Mouse (Mus musculus) hindbrain, embryonic 13.5 days (tissue): ENCODE measurements around the gene Trim9. TPM values are rescaled to one million over a fixed set of nuclear protein-coding genes. Genes with fewer than 3 reads are reported as not detected.

Experiments
- ATAC-seq: fragments of 200-750 bp; cut with Nextera tagmentation; 2 replicates; pipeline ENCODE4 v1.8.0; 2017; ENCODE audit warnings: moderate TSS enrichment; ENCODE audit not compliant: low FRiP score
- H3K27ac ChIP-seq: fragments of 300-500 bp; sonication (generic); 2 replicates; pipeline ENCODE4 v1.5.1; 2015; ENCODE audit warnings: inconsistent platforms, mild to moderate bottlenecking, moderate library complexity
- H3K27me3 ChIP-seq: fragments of 300-500 bp; sonication (generic); 2 replicates; pipeline ENCODE4 v1.6.1; 2015; ENCODE audit warnings: mild to moderate bottlenecking, inconsistent platforms
- H3K36me3 ChIP-seq: fragments of 300-500 bp; sonication (generic); 2 replicates; pipeline ENCODE4 v1.6.1; 2015; ENCODE audit warnings: mild to moderate bottlenecking, inconsistent platforms
- H3K4me1 ChIP-seq: fragments of 300-500 bp; sonication (generic); replicated peaks from 2 replicates; pipeline ENCODE4 v1.6.1; 2015; ENCODE audit warnings: inconsistent platforms
- H3K4me2 ChIP-seq: fragments of 300-500 bp; sonication (generic); 2 replicates; pipeline ENCODE4 v1.6.1; 2015; ENCODE audit warnings: inconsistent platforms, mild to moderate bottlenecking, moderate library complexity
- H3K4me3 ChIP-seq: fragments of 300-500 bp; sonication (generic); 2 replicates; pipeline ENCODE4 v1.5.1; 2015; ENCODE audit warnings: mild to moderate bottlenecking, inconsistent platforms
- H3K9ac ChIP-seq: fragments of 300-500 bp; sonication (generic); 2 replicates; pipeline ENCODE4 v1.6.1; 2015; ENCODE audit warnings: mild to moderate bottlenecking, inconsistent platforms
- H3K9me3 ChIP-seq: fragments of 300-500 bp; sonication (generic); 2 replicates; pipeline ENCODE4 v1.6.1; 2016; ENCODE audit warnings: inconsistent platforms
- WGBS: fragments of 180-500 bp; shearing (Covaris S2); methylation state at CpG from one replicate; pipeline ENCODE4 v1.1.7; 2015; 5-methylcytosine and 5-hydroxymethylcytosine counted together
- polyA plus RNA-seq: library from polyadenylated mRNA; unstranded; fragments of >200 nt; fragmentation: Nextera tagmentation; extraction: Ambion mirVana; gene quantifications from 2 replicates; pipeline ENCODE4 v1.2.1, GENCODE M21; 2015

Trim9 gene
- polyA plus RNA-seq, 1 experiment from 2014 or later, result 57.7 TPM

DNA sequence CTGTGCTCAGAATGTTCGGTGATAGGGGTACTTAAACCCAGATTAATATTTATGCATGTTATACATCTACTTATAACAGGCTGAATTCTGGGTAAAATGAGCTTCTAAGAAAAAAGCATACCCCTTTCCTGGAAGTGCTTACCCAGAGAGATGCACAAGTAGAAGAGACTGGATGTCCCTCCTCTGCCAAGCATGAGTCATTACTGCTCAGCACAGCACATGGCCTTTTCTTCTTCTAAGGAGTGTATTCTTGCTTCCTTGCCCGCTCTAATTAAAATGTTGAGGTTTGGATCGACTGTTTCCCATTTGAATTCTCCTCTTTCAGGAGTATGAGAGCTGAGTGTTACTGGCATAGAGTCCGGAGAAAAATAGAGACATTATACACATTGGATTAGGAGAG lies 3.1 kb upstream of the Trim9 start:
- H3K9ac ChIP-seq, result no peak overlapping the region

DNA sequence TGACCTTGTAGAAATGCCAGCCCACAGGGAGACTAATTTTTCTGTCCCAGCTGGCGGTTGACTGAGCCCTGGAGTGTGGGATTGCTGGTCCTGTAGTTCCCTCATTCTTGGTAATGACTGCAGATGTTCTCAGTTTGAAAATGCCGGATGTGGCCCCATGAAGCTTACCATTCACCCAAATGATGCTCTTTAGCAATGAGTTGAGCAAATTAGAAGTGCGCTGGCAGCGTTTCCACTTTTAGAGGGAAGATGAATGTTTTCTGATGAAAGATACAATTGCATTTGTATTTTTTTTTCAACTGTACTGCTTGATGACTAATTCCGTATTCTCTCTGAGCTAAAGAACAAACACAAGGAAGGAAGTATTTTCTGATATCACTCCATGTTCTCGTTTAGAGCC lies 2.4 kb upstream of the Trim9 start:
- Histone ChIP-seq H3K9me3 (no peaks in the 10 kb centered on the region), H3K4me3 (no peak overlapping the region), H3K27ac (no peak overlapping the region), H3K27me3 (no peaks in the 10 kb centered on the region), H3K36me3 (no peaks in the 10 kb centered on the region), H3K9ac (no peak overlapping the region), H3K4me1 (peaks cover 24% of the 10 kb centered on the region), H3K4me2 (no peak overlapping the region)
- 83% methylated on average over 6 of the region's 6 CpGs for WGBS
- ATAC-seq, result no peak

More for the DNA sequence above, 3.1 kb upstream of the Trim9 start:
- Histone ChIP-seq H3K27me3 (0 out of 2 replicates have a peak, but pooled peaks cover under 1% of the 10 kb centered on the region), H3K9me3 (no peaks in the 10 kb centered on the region), H3K4me2 (no peak overlapping the region), H3K27ac (no peak overlapping the region), H3K4me3 (no peak overlapping the region), H3K36me3 (no peaks in the 10 kb centered on the region), H3K4me1 (peaks cover 17% of the 10 kb centered on the region)
- 85% methylated on average over 4 of the region's 4 CpGs for WGBS
- ATAC-seq, result no peak

DNA sequence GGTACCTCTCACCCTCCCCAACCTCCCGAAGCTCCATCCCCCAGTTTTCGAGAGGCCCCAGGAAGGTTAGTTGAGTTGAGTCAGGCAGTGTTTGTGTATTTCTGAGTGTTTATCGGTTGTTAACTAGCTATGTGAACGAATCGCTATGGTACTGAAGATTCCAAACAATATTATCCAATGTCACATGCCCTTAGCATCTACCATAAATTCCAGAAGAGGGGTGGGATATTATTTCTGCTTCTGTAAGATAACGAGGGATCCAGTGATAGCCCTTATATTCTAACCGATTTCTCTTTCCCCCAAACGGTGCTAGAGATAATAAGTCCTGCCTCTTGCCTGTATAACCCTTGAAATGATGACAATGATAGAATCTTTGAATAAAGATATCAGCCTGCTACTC lies 612 bp upstream of the Trim9 start:
- WGBS, result 7% methylated on average over 8 of the region's 8 CpGs
- peak overlapping the region; percentile 96 for H3K27ac ChIP-seq
- H3K4me1 ChIP-seq, result peaks cover 37% of the 10 kb centered on the region
- H3K4me3 ChIP-seq, result peak overlapping the region; percentile 62
- H3K27me3 ChIP-seq, result no peaks in the 10 kb centered on the region
- H3K4me2 ChIP-seq, result peak overlapping the region; percentile 86
- H3K36me3 ChIP-seq, result no peaks in the 10 kb centered on the region
- H3K9ac ChIP-seq, result peak overlapping the region; percentile 94
- no peak for ATAC-seq
- no peaks in the 10 kb centered on the region for H3K9me3 ChIP-seq

DNA sequence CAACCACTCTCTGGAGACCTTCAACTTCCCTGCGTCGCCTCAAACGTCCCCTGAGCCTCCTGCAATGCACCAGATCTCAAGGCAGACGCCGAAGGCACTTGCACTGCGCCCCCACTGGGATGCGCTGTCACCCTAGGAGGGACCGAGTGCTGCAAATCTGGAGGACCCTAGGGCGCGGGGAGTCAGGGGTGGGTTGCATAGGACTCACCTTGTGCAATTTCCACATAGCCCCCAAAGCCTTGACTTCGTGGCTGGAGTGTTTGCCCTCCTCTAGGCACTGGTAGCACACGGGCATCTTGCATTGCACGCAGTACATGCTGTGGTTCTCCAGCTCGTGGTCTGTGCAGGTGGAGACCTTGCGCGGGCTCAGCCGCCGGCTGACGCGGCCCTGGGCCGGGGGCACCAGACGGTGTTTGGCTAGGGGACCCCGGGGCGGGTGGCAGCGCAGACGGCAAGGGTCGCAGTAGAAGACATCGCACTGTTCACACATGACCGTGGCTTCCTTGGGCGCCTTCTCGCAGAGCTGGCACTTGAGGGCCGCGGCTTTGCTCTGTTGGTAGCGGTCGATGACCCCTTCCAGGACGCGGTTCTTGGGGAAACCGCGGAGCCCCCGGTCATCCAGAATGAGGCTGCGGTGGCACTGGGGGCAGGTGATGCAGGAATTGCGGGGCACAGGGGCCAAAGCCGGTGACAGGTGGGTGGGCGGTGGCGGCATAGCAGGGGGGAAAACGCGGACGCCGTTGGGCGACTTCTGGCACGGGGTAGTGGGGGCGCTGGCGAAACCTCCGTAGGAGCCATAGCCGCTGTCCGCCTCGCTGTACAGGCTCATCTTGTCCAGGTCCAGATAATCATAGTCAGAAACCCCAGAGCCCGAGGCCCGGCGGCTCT lies 1.0 kb downstream of the Trim9 start:
- ATAC-seq, result peak; percentile 60

DNA sequence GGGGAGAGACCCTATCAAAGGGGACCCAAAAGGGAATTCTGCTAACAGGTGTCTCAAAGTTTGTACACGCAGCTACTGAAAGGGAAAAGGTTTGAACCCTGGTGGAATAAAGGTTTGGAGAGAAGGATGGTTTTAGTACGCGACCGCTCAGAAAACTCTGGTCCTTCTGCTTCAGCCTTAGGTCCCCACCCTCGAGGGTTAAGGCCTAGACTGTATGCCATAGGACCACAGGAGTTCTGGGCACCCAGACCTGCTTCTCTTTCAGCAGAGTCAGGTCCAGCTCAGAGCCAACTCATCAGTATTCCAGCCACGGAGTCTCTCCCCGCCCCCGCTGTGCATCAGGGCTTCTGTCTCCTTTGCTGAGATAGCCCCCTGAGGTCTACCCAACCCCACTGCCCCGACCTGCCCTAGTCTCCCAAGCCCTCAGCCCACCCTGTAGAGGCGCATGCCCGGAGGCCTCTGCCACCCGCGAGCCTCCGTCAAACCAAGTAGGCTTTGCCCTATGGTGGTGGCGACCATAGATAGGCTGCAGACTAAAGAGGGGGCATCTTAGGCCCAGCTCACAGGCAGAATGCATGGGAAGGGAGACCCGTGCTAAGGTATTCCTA lies 1.8 kb downstream of the Trim9 start:
- peak overlapping the region; percentile 62 for H3K4me3 ChIP-seq
- no peaks in the 10 kb centered on the region for H3K36me3 ChIP-seq
- no peaks in the 10 kb centered on the region for H3K27me3 ChIP-seq
- peak overlapping the region; percentile 96 for H3K27ac ChIP-seq
- 23% methylated on average over 16 of the region's 16 CpGs for WGBS
- ATAC-seq, result peak; percentile 16
- peaks cover 52% of the 10 kb centered on the region for H3K4me1 ChIP-seq
- no peaks in the 10 kb centered on the region for H3K9me3 ChIP-seq
- H3K4me2 ChIP-seq, result peak overlapping the region; percentile 86
- H3K9ac ChIP-seq, result peak overlapping the region; percentile 94

More for the DNA sequence above, 1.0 kb downstream of the Trim9 start:
- Histone ChIP-seq H3K27me3 (no peaks in the 10 kb centered on the region), H3K9ac (peak overlapping the region; percentile 94), H3K4me2 (peak overlapping the region; percentile 86), H3K4me3 (peak overlapping the region; percentile 62), H3K36me3 (no peaks in the 10 kb centered on the region), H3K27ac (peak overlapping the region; percentile 96), H3K4me1 (peaks cover 51% of the 10 kb centered on the region), H3K9me3 (no peaks in the 10 kb centered on the region)
- under 1% methylated on average over 60 of the region's 60 CpGs for WGBS

DNA sequence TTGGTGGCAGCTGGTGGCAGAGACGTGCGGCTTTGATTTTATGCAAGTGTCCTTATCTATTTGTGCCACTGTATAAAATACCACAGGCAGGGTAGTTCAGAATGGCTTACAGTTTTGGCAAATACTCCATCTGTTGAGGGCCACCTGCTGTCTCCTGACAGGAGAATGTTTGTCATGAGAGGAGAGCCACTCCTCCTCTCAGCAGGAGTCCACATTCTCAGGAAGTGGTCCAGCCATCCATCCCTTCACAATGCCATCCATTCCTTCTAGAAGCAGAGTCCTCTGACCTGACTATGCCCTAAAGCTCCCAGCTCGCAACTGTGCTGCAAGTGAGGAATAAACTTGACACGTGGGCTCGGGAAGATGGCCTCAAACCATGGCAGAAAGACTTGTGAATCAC lies 12.2 kb downstream of the Trim9 start:
- no peaks in the 10 kb centered on the region for H3K36me3 ChIP-seq
- WGBS, result 45% methylated on average over 5 of the region's 5 CpGs
- no peak overlapping the region for H3K9ac ChIP-seq
- no peak overlapping the region for H3K4me3 ChIP-seq
- ATAC-seq, result no peak
- H3K9me3 ChIP-seq, result no peaks in the 10 kb centered on the region
- H3K4me1 ChIP-seq, result peaks cover 15% of the 10 kb centered on the region
- H3K27ac ChIP-seq, result no peak overlapping the region
- H3K4me2 ChIP-seq, result no peak overlapping the region
- no peaks in the 10 kb centered on the region for H3K27me3 ChIP-seq

DNA sequence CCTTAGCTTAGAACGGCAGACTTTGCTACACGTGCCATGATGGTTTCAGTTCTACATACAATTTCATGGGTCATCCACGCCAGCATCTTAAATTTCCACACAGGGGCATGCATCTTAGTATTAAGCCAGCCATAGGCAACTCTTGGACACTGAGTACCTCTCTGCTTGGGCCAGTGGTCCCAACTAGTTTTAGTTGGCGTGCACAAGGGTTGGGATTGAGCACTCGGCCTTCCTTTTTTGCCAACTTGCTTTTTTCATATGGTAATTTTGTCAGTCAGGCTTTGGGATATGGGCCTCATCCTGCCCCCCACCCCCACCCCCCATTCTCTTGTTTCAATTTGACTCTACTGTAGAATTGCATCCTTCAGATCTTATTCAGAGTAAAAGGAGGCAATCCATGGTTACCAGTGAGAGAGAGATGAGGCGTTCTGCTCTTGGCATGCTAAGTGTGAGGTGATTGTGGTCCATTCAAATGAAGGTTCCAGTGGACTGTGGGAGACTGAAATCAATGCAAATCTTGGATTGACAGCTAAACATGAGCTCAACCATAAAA lies 14.1 kb downstream of the Trim9 start:
- Histone ChIP-seq H3K4me2 (no peak overlapping the region), H3K27me3 (no peaks in the 10 kb centered on the region), H3K4me3 (no peak overlapping the region), H3K36me3 (no peaks in the 10 kb centered on the region), H3K4me1 (peaks cover 15% of the 10 kb centered on the region), H3K27ac (no peak overlapping the region), H3K9ac (no peak overlapping the region), H3K9me3 (no peaks in the 10 kb centered on the region)
- WGBS, result 73% methylated on average over 6 of the region's 6 CpGs
- peak; percentile 54; the same call in 1 of the 2 replicates for ATAC-seq

DNA sequence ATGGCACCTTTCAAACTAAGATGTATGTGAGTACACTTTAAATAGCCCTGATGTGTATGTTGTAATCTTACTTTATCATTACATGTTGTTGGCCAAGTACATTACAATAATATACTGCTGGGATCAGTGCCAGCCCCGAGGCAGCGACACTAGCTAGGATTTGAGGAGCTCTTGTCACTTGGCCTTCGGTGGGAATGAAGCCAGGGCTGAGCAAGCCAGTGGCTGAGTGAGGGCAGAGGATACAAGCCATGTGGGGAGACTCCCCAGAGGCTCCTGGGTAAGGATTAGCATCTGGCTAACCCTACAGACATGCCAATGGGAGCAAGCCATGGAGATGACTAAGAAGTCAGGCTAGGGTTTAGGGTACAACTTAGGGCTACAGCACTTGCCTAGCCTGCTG lies 18.4 kb downstream of the Trim9 start:
- Histone ChIP-seq H3K4me1 (peaks cover 8% of the 10 kb centered on the region), H3K27ac (no peak overlapping the region), H3K4me3 (no peak overlapping the region), H3K9me3 (no peaks in the 10 kb centered on the region), H3K9ac (no peak overlapping the region), H3K36me3 (no peaks in the 10 kb centered on the region; the same call in 1 of the 2 replicates), H3K4me2 (no peak overlapping the region), H3K27me3 (no peaks in the 10 kb centered on the region)
- no peak for ATAC-seq
- WGBS, result 70% methylated on average over 3 of the region's 3 CpGs

DNA sequence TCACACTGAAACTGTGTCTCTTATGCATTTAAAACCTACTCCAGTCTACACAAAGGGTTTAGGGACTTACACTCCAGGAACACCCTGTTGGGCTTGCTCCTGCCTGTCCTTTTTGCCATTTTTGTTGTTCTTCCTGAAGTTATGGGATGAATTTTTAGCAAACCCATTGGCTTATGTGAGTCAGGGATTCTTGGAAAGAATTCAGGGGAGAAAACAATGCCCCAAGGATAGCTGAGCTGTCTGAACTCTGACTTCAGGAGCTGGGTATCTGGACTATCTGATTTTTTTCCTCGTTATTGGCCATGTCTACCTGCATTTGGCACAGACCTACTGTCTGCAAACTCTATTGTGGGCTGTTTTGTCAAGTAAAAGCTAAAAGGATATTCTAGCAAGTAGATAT lies 20.5 kb downstream of the Trim9 start:
- Histone ChIP-seq H3K27me3 (no peaks in the 10 kb centered on the region), H3K4me1 (peaks cover 11% of the 10 kb centered on the region), H3K4me3 (no peak overlapping the region), H3K9ac (no peak overlapping the region), H3K9me3 (no peaks in the 10 kb centered on the region), H3K4me2 (no peak overlapping the region), H3K36me3 (no peaks in the 10 kb centered on the region; the same call in 1 of the 2 replicates), H3K27ac (no peak overlapping the region)
- no peak for ATAC-seq
- WGBS, result 73% methylated on average over 1 of the region's 1 CpGs

DNA sequence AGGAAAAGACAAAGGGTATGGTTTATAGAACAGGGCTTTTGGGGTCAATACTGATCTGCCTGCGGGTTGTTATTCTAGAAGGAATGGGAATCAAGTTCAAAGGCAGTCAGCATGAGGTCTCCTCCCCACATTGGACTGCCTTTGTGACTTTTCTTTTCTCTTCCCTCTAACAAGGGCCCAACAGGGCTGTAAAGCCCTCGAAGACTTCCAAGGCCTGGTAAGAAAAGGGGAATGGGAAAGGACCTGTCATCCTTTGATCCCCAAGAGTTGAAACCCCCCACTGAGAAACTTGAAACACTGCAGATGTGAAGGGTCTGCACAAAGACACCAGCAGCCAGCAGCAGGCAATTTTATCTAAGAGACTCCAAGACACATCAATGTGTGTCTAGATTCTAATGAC lies 21.0 kb downstream of the Trim9 start:
- no peaks in the 10 kb centered on the region for H3K27me3 ChIP-seq
- H3K27ac ChIP-seq, result no peak overlapping the region
- H3K4me3 ChIP-seq, result no peak overlapping the region
- no peaks in the 10 kb centered on the region; the same call in 1 of the 2 replicates for H3K36me3 ChIP-seq
- no peak for ATAC-seq
- WGBS, result 21% methylated on average over 2 of the region's 2 CpGs
- peaks cover 11% of the 10 kb centered on the region for H3K4me1 ChIP-seq
- H3K4me2 ChIP-seq, result no peak overlapping the region
- H3K9ac ChIP-seq, result no peak overlapping the region
- no peaks in the 10 kb centered on the region for H3K9me3 ChIP-seq

DNA sequence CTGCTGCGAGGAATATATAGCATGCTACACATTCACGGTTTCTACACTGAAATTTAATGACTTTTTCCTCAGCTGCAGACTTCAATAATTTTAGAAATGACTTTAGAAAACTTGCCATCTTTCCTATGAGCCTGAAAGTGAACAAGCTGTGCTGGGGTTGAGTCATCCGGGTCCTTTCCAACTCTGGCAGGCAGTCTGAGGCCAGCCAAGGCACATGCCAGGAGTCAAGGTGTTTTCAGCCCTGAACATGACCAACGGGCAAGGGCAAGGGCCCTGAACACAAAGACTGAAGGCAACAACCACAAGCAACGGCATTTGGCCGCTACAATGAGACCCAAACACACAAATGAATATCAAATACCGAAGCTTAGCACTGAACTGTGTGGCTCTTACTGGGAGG lies 21.6 kb downstream of the Trim9 start:
- ATAC-seq, result no peak

DNA sequence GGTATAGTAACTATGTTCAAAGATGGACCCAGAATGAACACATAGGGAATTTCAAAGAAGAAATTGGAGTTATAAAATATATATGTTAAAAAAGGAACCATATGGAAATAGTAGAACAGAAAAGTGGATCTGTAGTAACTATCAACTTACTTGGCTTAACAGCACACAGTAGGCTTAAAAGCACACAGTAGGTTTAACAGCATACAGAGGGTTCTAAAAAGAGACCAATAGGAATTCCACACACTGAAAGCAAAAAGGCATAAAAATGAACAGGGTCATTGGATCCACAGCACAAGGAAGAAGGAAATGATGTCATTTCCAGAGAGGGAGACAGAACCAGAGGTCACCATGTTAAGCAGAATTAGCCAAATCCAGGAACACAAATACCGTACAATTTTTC lies 24.6 kb downstream of the Trim9 start:
- 83% methylated on average over 1 of the region's 1 CpGs for WGBS
- H3K36me3 ChIP-seq, result no peaks in the 10 kb centered on the region; the same call in 1 of the 2 replicates
- H3K4me2 ChIP-seq, result no peak overlapping the region
- H3K4me3 ChIP-seq, result no peak overlapping the region
- H3K27me3 ChIP-seq, result no peaks in the 10 kb centered on the region
- no peak overlapping the region for H3K9ac ChIP-seq
- no peaks in the 10 kb centered on the region for H3K9me3 ChIP-seq
- ATAC-seq, result no peak
- H3K27ac ChIP-seq, result no peak overlapping the region
- H3K4me1 ChIP-seq, result peaks cover 16% of the 10 kb centered on the region

More for the DNA sequence above, 21.6 kb downstream of the Trim9 start:
- Histone ChIP-seq H3K9ac (no peak overlapping the region), H3K4me2 (no peak overlapping the region), H3K27ac (peak overlapping the region; percentile 13; the same call in 1 of the 2 replicates), H3K4me1 (peaks cover 11% of the 10 kb centered on the region), H3K4me3 (no peak overlapping the region), H3K27me3 (no peaks in the 10 kb centered on the region), H3K9me3 (no peaks in the 10 kb centered on the region), H3K36me3 (no peaks in the 10 kb centered on the region; the same call in 1 of the 2 replicates)
- WGBS, result 67% methylated on average over 7 of the region's 7 CpGs
